Mouse (Mus musculus) hindbrain, embryonic 16.5 days (tissue): Measurements from ENCODE around the gene Bicra. TPM values are rescaled to one million over a fixed set of nuclear protein-coding genes. Genes with fewer than 3 reads are reported as not detected.

Experiments used
- ATAC-seq: fragments of 200-750 bp; cut with Nextera tagmentation; 2 replicates; pipeline ENCODE4 v1.8.0; 2017; ENCODE audit warnings: moderate TSS enrichment, moderate library complexity
- H3K27ac ChIP-seq: fragments of 300-500 bp; sonication (generic); 2 replicates; pipeline ENCODE4 v1.5.1; 2014; ENCODE audit warnings: low read depth, mild to moderate bottlenecking, control low read depth, low read length, moderate library complexity
- H3K27me3 ChIP-seq: fragments of 300-500 bp; sonication (generic); replicated peaks from 2 replicates; pipeline ENCODE4 v1.6.1; 2014; ENCODE audit warnings: low read length; ENCODE audit not compliant: control insufficient read depth, insufficient read depth
- H3K36me3 ChIP-seq: fragments of 300-500 bp; sonication (generic); 2 replicates; pipeline ENCODE4 v1.6.1; 2014; ENCODE audit warnings: mild to moderate bottlenecking, low read length, moderate library complexity, mixed read lengths; ENCODE audit not compliant: control insufficient read depth, insufficient read depth
- H3K4me1 ChIP-seq: fragments of 300-500 bp; sonication (generic); 2 replicates; pipeline ENCODE4 v1.6.1; 2014; ENCODE audit warnings: low read depth, low read length; ENCODE audit not compliant: control insufficient read depth, insufficient read depth
- H3K4me2 ChIP-seq: fragments of 300-500 bp; sonication (generic); 2 replicates; pipeline ENCODE4 v1.6.1; 2014; ENCODE audit warnings: mild to moderate bottlenecking, low read length, control low read depth, moderate library complexity
- H3K4me3 ChIP-seq: fragments of 300-500 bp; sonication (generic); 2 replicates; pipeline ENCODE4 v1.5.1; 2014; ENCODE audit warnings: mild to moderate bottlenecking, low read length, control low read depth, moderate library complexity
- H3K9ac ChIP-seq: fragments of 300-500 bp; sonication (generic); 2 replicates; pipeline ENCODE4 v1.6.1; 2014; ENCODE audit warnings: low read depth, mild to moderate bottlenecking, control low read depth, low read length, moderate library complexity
- H3K9me3 ChIP-seq: fragments of 300-500 bp; sonication (generic); 2 replicates; pipeline ENCODE4 v1.6.1; 2014; ENCODE audit warnings: mild to moderate bottlenecking, low read length, moderate library complexity; ENCODE audit not compliant: control insufficient read depth
- WGBS: fragments of 180-500 bp; shearing (Covaris S2); extraction: QIAGEN DNeasy Blood & Tissue Kit; methylation state at CpG from one replicate; pipeline ENCODE4 v1.1.7; 2014; 5-methylcytosine and 5-hydroxymethylcytosine counted together
- polyA plus RNA-seq: library from polyadenylated mRNA; unstranded; fragments of >200 nt; fragmentation: Nextera tagmentation; extraction: Ambion mirVana; gene quantifications from 2 replicates; pipeline ENCODE4 v1.2.1, GENCODE M21; 2015

Gene Bicra
- polyA plus RNA-seq, 1 experiment from 2014 or later, result 5.0 TPM

- Histone ChIP-seq H3K9ac (no peak overlapping the region), H3K4me3 (no peak overlapping the region), H3K4me2 (no peak overlapping the region), H3K4me1 (no peaks in the 10 kb centered on the region), H3K27me3 (no peaks in the 10 kb centered on the region), H3K9me3 (no peaks in the 10 kb centered on the region), H3K36me3 (no peaks in the 10 kb centered on the region), H3K27ac (no peak overlapping the region)
- no peak for ATAC-seq
- WGBS, result 92% methylated on average over 4 of the region's 4 CpGs
Observed at GRCm38 (mm10) chr7:16031072-16031471, 16.6 kb downstream of the Bicra start.

- 73% methylated on average over 6 of the region's 6 CpGs for WGBS
- no peak overlapping the region for H3K9ac ChIP-seq
- 0 out of 2 replicates have a peak, but pooled peaks have one; percentile 34 for ATAC-seq
- H3K4me3 ChIP-seq, result no peak overlapping the region
- no peak overlapping the region for H3K4me2 ChIP-seq
- no peak overlapping the region; the same call in 1 of the 2 replicates for H3K27ac ChIP-seq
- H3K36me3 ChIP-seq, result no peaks in the 10 kb centered on the region
- H3K27me3 ChIP-seq, result no peaks in the 10 kb centered on the region
- no peaks in the 10 kb centered on the region for H3K4me1 ChIP-seq
- no peaks in the 10 kb centered on the region for H3K9me3 ChIP-seq
Observed at GRCm38 (mm10) chr7:16028102-16028927, 19.4 kb downstream of the Bicra start.

- no peak for ATAC-seq
- Histone ChIP-seq H3K4me3 (no peak overlapping the region), H3K27ac (no peak overlapping the region), H3K4me1 (no peaks in the 10 kb centered on the region), H3K9me3 (no peaks in the 10 kb centered on the region), H3K4me2 (no peak overlapping the region), H3K9ac (no peak overlapping the region), H3K27me3 (no peaks in the 10 kb centered on the region), H3K36me3 (no peaks in the 10 kb centered on the region)
- WGBS, result 94% methylated on average over 8 of the region's 8 CpGs
Observed at GRCm38 (mm10) chr7:16024603-16025222, 23.0 kb downstream of the Bicra start.

- no peaks in the 10 kb centered on the region for H3K9me3 ChIP-seq
- no peak for ATAC-seq
- 89% methylated on average over 5 of the region's 5 CpGs for WGBS
Observed at GRCm38 (mm10) chr7:16019256-16020094, 28.2 kb downstream of the Bicra start.

DNA sequence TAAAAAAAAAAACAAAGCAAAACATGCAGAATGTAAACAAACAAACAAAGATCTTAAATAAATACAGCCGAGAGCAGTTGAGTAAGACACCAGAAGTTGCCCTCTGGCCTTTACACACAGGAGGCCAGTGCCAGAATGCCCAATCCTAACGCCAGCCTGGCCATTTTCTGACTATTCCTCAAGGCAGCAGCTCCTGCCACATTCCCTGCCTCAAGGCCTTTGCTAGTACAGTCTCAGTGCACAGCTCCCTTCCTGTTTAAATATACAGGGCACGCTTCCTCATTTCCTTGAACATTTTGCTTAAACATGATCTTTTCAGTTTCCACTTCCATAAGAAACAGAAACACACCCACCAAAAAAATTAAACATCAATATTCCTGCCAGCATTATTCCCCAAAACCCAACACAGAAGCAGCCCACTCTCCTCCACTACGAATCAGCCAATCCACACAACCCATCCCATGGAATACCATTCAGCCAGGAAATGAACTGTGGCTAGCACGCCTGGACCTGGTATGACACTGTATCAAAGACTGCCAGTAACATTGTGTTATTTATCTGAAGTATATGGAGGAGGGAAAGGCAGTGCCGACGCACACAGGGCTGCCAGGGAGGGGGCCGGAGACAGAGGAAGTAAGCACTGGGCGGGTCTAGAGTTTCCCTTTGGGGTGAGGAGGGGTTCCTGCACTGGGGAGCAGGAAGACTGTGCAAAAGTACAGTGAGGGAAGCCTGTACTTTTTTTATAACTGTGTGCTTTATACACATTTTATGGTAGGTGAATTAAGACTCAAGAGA lies 29.5 kb downstream of the Bicra start:
- Histone ChIP-seq H3K9ac (no peak overlapping the region), H3K9me3 (no peaks in the 10 kb centered on the region), H3K27me3 (no peaks in the 10 kb centered on the region), H3K36me3 (no peaks in the 10 kb centered on the region), H3K27ac (no peak overlapping the region), H3K4me3 (no peak overlapping the region), H3K4me2 (no peak overlapping the region), H3K4me1 (no peaks in the 10 kb centered on the region)
- WGBS, result 84% methylated on average over 9 of the region's 9 CpGs
- ATAC-seq, result no peak

More at GRCm38 (mm10) chr7:16019256-16020094, 28.2 kb downstream of the Bicra start:
- H3K4me2 ChIP-seq, result no peak overlapping the region
- no peaks in the 10 kb centered on the region for H3K36me3 ChIP-seq
- no peak overlapping the region for H3K4me3 ChIP-seq
- H3K4me1 ChIP-seq, result no peaks in the 10 kb centered on the region
- no peak overlapping the region for H3K27ac ChIP-seq
- H3K9ac ChIP-seq, result no peak overlapping the region
- H3K27me3 ChIP-seq, result no peaks in the 10 kb centered on the region

DNA sequence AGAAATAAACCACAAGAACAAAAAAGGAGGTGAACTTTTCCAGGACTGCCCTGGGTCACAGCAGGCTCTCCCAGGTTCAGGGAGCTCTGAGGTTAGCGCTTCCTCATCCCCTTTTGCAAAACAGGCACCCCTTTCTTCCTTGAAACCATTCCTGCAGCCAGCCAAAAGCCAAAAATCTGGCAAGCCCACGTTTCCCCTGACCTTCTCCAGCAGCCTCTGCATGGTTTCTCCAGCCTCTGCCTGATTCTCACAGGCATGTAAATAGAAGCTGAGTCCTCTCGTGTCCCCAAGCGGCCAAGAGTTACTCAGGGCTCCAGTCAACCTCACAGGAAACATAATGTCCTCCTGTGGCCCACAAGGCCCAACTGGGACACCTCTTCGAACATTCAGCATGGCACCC lies 32.3 kb downstream of the Bicra start:
- Histone ChIP-seq H3K27me3 (no peaks in the 10 kb centered on the region), H3K9ac (no peak overlapping the region), H3K4me2 (no peak overlapping the region), H3K27ac (no peak overlapping the region), H3K4me1 (no peaks in the 10 kb centered on the region), H3K36me3 (no peaks in the 10 kb centered on the region), H3K9me3 (no peaks in the 10 kb centered on the region), H3K4me3 (no peak overlapping the region)
- 85% methylated on average over 5 of the region's 5 CpGs for WGBS
- no peak for ATAC-seq

- H3K36me3 ChIP-seq, result no peaks in the 10 kb centered on the region
- no peak overlapping the region for H3K27ac ChIP-seq
- H3K9ac ChIP-seq, result no peak overlapping the region
- WGBS, result 86% methylated on average over 8 of the region's 8 CpGs
- peaks cover 4% of the 10 kb centered on the region; the same call in 1 of the 2 replicates for H3K4me1 ChIP-seq
- H3K9me3 ChIP-seq, result no peaks in the 10 kb centered on the region
- H3K27me3 ChIP-seq, result no peaks in the 10 kb centered on the region
- ATAC-seq, result no peak
- H3K4me3 ChIP-seq, result no peak overlapping the region
- H3K4me2 ChIP-seq, result no peak overlapping the region
Observed at GRCm38 (mm10) chr7:16014521-16015175, 33.1 kb downstream of the Bicra start.

- H3K4me3 ChIP-seq, result no peak overlapping the region
- ATAC-seq, result no peak
Observed at GRCm38 (mm10) chr7:16013722-16014275, 33.9 kb downstream of the Bicra start.

More at GRCm38 (mm10) chr7:16013722-16014275, 33.9 kb downstream of the Bicra start:
- WGBS, result 77% methylated on average over 5 of the region's 5 CpGs
- no peaks in the 10 kb centered on the region for H3K36me3 ChIP-seq
- no peak overlapping the region for H3K4me2 ChIP-seq
- no peak overlapping the region for H3K9ac ChIP-seq
- H3K27me3 ChIP-seq, result no peaks in the 10 kb centered on the region
- peaks cover 4% of the 10 kb centered on the region; the same call in 1 of the 2 replicates for H3K4me1 ChIP-seq
- no peaks in the 10 kb centered on the region for H3K9me3 ChIP-seq
- no peak overlapping the region for H3K27ac ChIP-seq
